Mouse (Mus musculus) activated CD4-positive, CD25-positive, alpha-beta regulatory T cell, adult 4 months (primary cell): ENCODE measurements around the gene Adam11. TPM values are rescaled to one million over a fixed set of nuclear protein-coding genes. Genes with fewer than 3 reads are reported as not detected.

ENCODE experiments used
- polyA plus RNA-seq, 2 experiments: library from polyadenylated mRNA; unstranded; fragments of 100-300 nt; shearing (Covaris generic); gene quantifications; one replicate each; pipeline ENCODE4 v1.2.1; 2017

The Adam11 gene
- polyA plus RNA-seq, 2 experiments from 2014 or later, result not detected

Other genes starting within 250 kb of the Adam11 start
- 10 to 100 TPM; 54.2 to 55.9 TPM for gene Gpatch8, start 205.0 kb upstream of the Adam11 start, polyA plus RNA-seq
- gene Gm11627, start 182.0 kb upstream of the Adam11 start, polyA plus RNA-seq, result not detected
- not detected for gene Fzd2, start 157.0 kb upstream of the Adam11 start, polyA plus RNA-seq
- not detected for gene Meioc, start 97.7 kb upstream of the Adam11 start, polyA plus RNA-seq
- 10 to 100 TPM; 36.5 to 37.9 TPM for gene Ccdc43, start 63.7 kb upstream of the Adam11 start, polyA plus RNA-seq
- gene Gjc1, start 58.3 kb downstream of the Adam11 start, polyA plus RNA-seq, result under 1 TPM in 1 of 2 experiments, not detected in 1; 0.15 TPM
- not detected for gene Higd1b, start 74.4 kb downstream of the Adam11 start, polyA plus RNA-seq
- 100 to 1,000 TPM in 1 of 2 experiments, 10 to 100 TPM in 1; 97.6 to 127 TPM for gene Eftud2, start 119.5 kb downstream of the Adam11 start, polyA plus RNA-seq
- gene Ccdc103, start 119.8 kb downstream of the Adam11 start, polyA plus RNA-seq, result under 1 TPM in 1 of 2 experiments, not detected in 1; 0.29 TPM
- not detected for gene Fam187a, start 123.7 kb downstream of the Adam11 start, polyA plus RNA-seq
- gene Gfap, start 139.5 kb downstream of the Adam11 start, polyA plus RNA-seq, result not detected
- gene Kif18b, start 163.7 kb downstream of the Adam11 start, polyA plus RNA-seq, result 1 to 10 TPM; 1.6 to 1.9 TPM
- not detected for gene C1ql1, start 185.2 kb downstream of the Adam11 start, polyA plus RNA-seq